Comparison of ENCODE assay signal across 11 mouse cellular contexts in genomic region chr10:122230746-122231145, GRCm38 (mm10).
DNase-seq lines count a peak whose midpoint lies in the region; ATAC-seq lines count a peak whose summit lies in the region.
"Had no signal": no experiment of that assay in that cellular context is flagged by ENCODE, and none has a peak within 500 bp of the region (broad histone marks: within the 10 kb centered on the region; RNA-seq: fewer than 3 reads in every experiment).

No protein-coding gene starts in this region.

- peaks cover 7% of the 10 kb centered on the region; the same call in 1 of the 2 replicates for H3K4me1 ChIP-seq in forebrain, embryonic 10.5 days
- no peaks in the 10 kb centered on the region for H3K4me1 ChIP-seq in forebrain, embryonic 16.5 days (replicated peaks; ENCODE audit: control insufficient read depth, insufficient read depth, low read length)
- H3K4me1 ChIP-seq in lung, embryonic 16.5 days (replicated peaks; ENCODE audit: control insufficient read depth, insufficient read depth, low read length): no peaks in the 10 kb centered on the region

- H3K9me3 ChIP-seq in forebrain, embryonic 10.5 days: no peaks in the 10 kb centered on the region
- no peaks in the 10 kb centered on the region for H3K9me3 ChIP-seq in forebrain, embryonic 16.5 days (ENCODE audit: control insufficient read depth, low read length)
- H3K9me3 ChIP-seq in lung, embryonic 16.5 days (ENCODE audit: control insufficient read depth, low read length): no peaks in the 10 kb centered on the region

- ATAC-seq in forebrain, embryonic 16.5 days: no peak
- peak; percentile 90 for ATAC-seq in lung, embryonic 16.5 days (ENCODE audit: low read depth)

- WGBS in forebrain, embryonic 10.5 days: 71% methylated on average over 11 of the region's 11 CpGs
- 85% methylated on average over 11 of the region's 11 CpGs for WGBS in forebrain, embryonic 16.5 days
- WGBS in lung, embryonic 16.5 days: 31% methylated on average over 11 of the region's 11 CpGs

- H3K4me3 ChIP-seq in forebrain, embryonic 10.5 days: no peak overlapping the region
- H3K4me3 ChIP-seq in forebrain, embryonic 16.5 days (replicated peaks; ENCODE audit: low read length): no peak overlapping the region
- no peak overlapping the region for H3K4me3 ChIP-seq in lung, embryonic 16.5 days (ENCODE audit: low read length)
- H3K4me3 ChIP-seq: heart, adult 2 months; myocyte had no signal

- DNase-seq in forebrain, embryonic 10.5 days (ENCODE audit: extremely low spot score, low spot score): peak; percentile 18
- DNase-seq in adrenal gland, adult 8-10 months: peak; percentile 64
- DNase-seq in kidney, adult 18-20 months: peak; percentile 29
- DNase-seq in T-cell, adult 2 months (ENCODE audit: low spot score): no peak
- DNase-seq in cerebellum, postnatal 14 days: no peak
- DNase-seq in c-Kit-positive CD71-positive TER-119-positive erythroid progenitor cells, embryonic 14.5 days (ENCODE audit: low spot score): no peak
- DNase-seq: cerebellum, adult 9-11 months; heart, adult 2 months had no signal

- H3K36me3 ChIP-seq in forebrain, embryonic 10.5 days (replicated peaks): no peaks in the 10 kb centered on the region
- no peaks in the 10 kb centered on the region for H3K36me3 ChIP-seq in forebrain, embryonic 16.5 days (ENCODE audit: control insufficient read depth, insufficient read depth)
- H3K36me3 ChIP-seq in lung, embryonic 16.5 days (ENCODE audit: control insufficient read depth, insufficient read depth, low read length): no peaks in the 10 kb centered on the region

- no peak overlapping the region for H3K9ac ChIP-seq in forebrain, embryonic 16.5 days (replicated peaks; ENCODE audit: low read depth, low read length)
- H3K9ac ChIP-seq in lung, embryonic 16.5 days (ENCODE audit: low read length): no peak overlapping the region

- H3K27me3 ChIP-seq in forebrain, embryonic 10.5 days (ENCODE audit: poor library complexity, severe bottlenecking): no peaks in the 10 kb centered on the region
- H3K27me3 ChIP-seq in forebrain, embryonic 16.5 days (replicated peaks; ENCODE audit: control insufficient read depth, insufficient read depth, low read length): no peaks in the 10 kb centered on the region
- no peaks in the 10 kb centered on the region for H3K27me3 ChIP-seq in lung, embryonic 16.5 days (ENCODE audit: control insufficient read depth, insufficient read depth, low read depth, low read length)

- no peak overlapping the region for H3K4me2 ChIP-seq in forebrain, embryonic 16.5 days (ENCODE audit: low read length)
- no peak overlapping the region for H3K4me2 ChIP-seq in lung, embryonic 16.5 days (ENCODE audit: low read depth, low read length)

- no peak overlapping the region for H3K27ac ChIP-seq in forebrain, embryonic 10.5 days
- no peak overlapping the region for H3K27ac ChIP-seq in forebrain, embryonic 16.5 days (ENCODE audit: low read length)
- no peak overlapping the region for H3K27ac ChIP-seq in lung, embryonic 16.5 days (ENCODE audit: low read length)
- H3K27ac ChIP-seq: heart, adult 2 months had no signal

Comparison
In these comparisons a context has a peak if more than half of its experiments do, and no peak if none do; other contexts are left out.
1. DNase-seq: peak in forebrain, embryonic 10.5 days (single experiment), adrenal gland, adult 8-10 months (single experiment) and kidney, adult 18-20 months (single experiment); none in T-cell, adult 2 months (single experiment), cerebellum, postnatal 14 days (0 of 2) and c-Kit-positive CD71-positive TER-119-positive erythroid progenitor cells, embryonic 14.5 days (single experiment).